Comparison of ENCODE assay signal across 10 mouse cellular contexts in the genomic region with DNA sequence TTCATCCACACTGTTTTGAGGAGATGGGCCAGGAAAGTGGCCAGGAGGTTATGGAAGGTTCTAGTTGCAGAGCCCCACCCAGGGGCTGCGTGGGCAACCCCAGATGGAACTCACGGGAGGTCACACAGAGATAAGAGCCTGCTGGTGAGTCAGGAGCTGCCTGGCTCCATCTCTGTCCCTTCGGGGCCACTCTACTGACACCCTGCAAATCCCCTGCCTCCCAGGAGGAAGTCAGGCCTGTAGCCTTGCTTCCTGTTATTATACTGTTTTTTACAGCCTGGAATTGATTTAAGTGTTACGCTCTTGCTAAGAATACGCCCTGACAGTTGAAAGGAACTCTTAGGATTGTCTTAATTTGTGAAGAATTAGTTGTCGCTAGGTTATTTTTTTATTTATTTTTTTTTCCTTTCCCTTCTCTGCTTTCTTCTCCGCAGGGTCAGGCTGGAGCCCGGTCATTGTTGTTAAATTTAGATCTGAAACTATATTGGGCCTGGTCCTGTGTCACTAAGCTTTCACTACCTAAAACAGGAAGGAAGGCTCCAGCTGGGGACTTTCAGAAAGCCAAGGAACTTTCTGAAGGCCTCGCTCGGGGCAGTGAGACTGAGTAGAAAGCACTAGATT.
DNase-seq lines count a peak whose midpoint lies in the region; ATAC-seq and TF ChIP-seq lines count a peak whose summit lies in the region.
"Had no signal": no experiment of that assay in that cellular context is flagged by ENCODE, and none has a peak within 500 bp of the region (broad histone marks: within the 10 kb centered on the region; RNA-seq: fewer than 3 reads in every experiment).

No protein-coding gene starts in this region.

- H3K9me3 ChIP-seq in embryonic facial prominence, embryonic 11.5 days (replicated peaks; ENCODE audit: control insufficient read depth, low read length), result no peaks in the 10 kb centered on the region
- H3K9me3 ChIP-seq in lung, embryonic 15.5 days, result no peaks in the 10 kb centered on the region
- H3K9me3 ChIP-seq: neural tube, embryonic 15.5 days had no signal

- H3K27ac ChIP-seq in embryonic facial prominence, embryonic 11.5 days (replicated peaks; ENCODE audit: low read depth, low read length), result no peak overlapping the region
- peak overlapping the region; percentile 76 for H3K27ac ChIP-seq in lung, embryonic 15.5 days
- H3K27ac ChIP-seq in cerebellum, adult 2 months (ENCODE audit: insufficient read depth, low read length), result no peak overlapping the region
- H3K27ac ChIP-seq: neural tube, embryonic 15.5 days had no signal

- intact Hi-C loops in heart, postnatal 36 days (cut with DNase I), result loop anchor here (1.0 to 5.0 kb wide), 3 partner anchors 91 to 614 kb away; no protein-coding TSS in a partner anchor

- WGBS in embryonic facial prominence, embryonic 11.5 days, result 25% methylated on average over 10 of the region's 10 CpGs
- WGBS in lung, embryonic 15.5 days, result 45% methylated on average over 10 of the region's 10 CpGs
- WGBS in cerebellum, adult 2 months, result 85% methylated on average over 10 of the region's 10 CpGs

- H3K4me3 ChIP-seq in embryonic facial prominence, embryonic 11.5 days (ENCODE audit: low read depth, low read length), result no peak overlapping the region
- H3K4me3 ChIP-seq in lung, embryonic 15.5 days, result no peak overlapping the region
- no peak overlapping the region for H3K4me3 ChIP-seq in cerebellum, adult 2 months (replicated peaks; ENCODE audit: insufficient read depth, low read depth, low read length)
- H3K4me3 ChIP-seq: neural tube, embryonic 15.5 days had no signal

- ATAC-seq in embryonic facial prominence, embryonic 11.5 days (replicated peaks; ENCODE audit: insufficient number of reproducible peaks, low FRiP score, low TSS enrichment, low read depth), result no peak
- ATAC-seq in lung, embryonic 15.5 days (ENCODE audit: borderline replicate concordance, extremely low read depth, low FRiP score, low TSS enrichment), result peak; percentile 41

- H3K4me2 ChIP-seq in embryonic facial prominence, embryonic 11.5 days (ENCODE audit: low read depth, low read length), result no peak overlapping the region
- no peak overlapping the region for H3K4me2 ChIP-seq in lung, embryonic 15.5 days
- H3K4me2 ChIP-seq: neural tube, embryonic 15.5 days had no signal

- H3K4me1 ChIP-seq in embryonic facial prominence, embryonic 11.5 days (ENCODE audit: control insufficient read depth, insufficient read depth, low read length), result no peaks in the 10 kb centered on the region; the same call in 1 of the 2 replicates
- H3K4me1 ChIP-seq in lung, embryonic 15.5 days, result peaks cover 7% of the 10 kb centered on the region; the same call in 1 of the 2 replicates
- peaks cover 3% of the 10 kb centered on the region; the same call in 1 of the 2 replicates for H3K4me1 ChIP-seq in cerebellum, adult 2 months (ENCODE audit: control insufficient read depth, insufficient read depth, low read length)

- no peak for TF ChIP-seq POLR2A in cerebellum, adult 2 months (IDR thresholded peaks at IDR 0.05; ENCODE audit: borderline replicate concordance, insufficient read depth, low read length)

- no peak overlapping the region for H3K9ac ChIP-seq in embryonic facial prominence, embryonic 11.5 days (replicated peaks; ENCODE audit: low read length)
- H3K9ac ChIP-seq in lung, embryonic 15.5 days, result 0 out of 2 replicates have a peak overlapping the region, but pooled peaks have one; percentile 9
- H3K9ac ChIP-seq: neural tube, embryonic 15.5 days had no signal

- no peaks in the 10 kb centered on the region for H3K27me3 ChIP-seq in embryonic facial prominence, embryonic 11.5 days (ENCODE audit: control insufficient read depth, insufficient read depth, low read length)
- H3K27me3 ChIP-seq in lung, embryonic 15.5 days, result no peaks in the 10 kb centered on the region
- H3K27me3 ChIP-seq in cerebellum, adult 2 months (ENCODE audit: control insufficient read depth, insufficient read depth, low read length), result no peaks in the 10 kb centered on the region

- no peaks in the 10 kb centered on the region for H3K36me3 ChIP-seq in embryonic facial prominence, embryonic 11.5 days (replicated peaks; ENCODE audit: control insufficient read depth, insufficient read depth, low read depth, low read length)
- H3K36me3 ChIP-seq in lung, embryonic 15.5 days, result no peaks in the 10 kb centered on the region
- H3K36me3 ChIP-seq: neural tube, embryonic 15.5 days had no signal

- DNase-seq in gastrocnemius, adult 18-20 months (ENCODE audit: low spot score), result peak; percentile 18
- no peak for DNase-seq in gastrocnemius, postnatal 10 days
- peak; percentile 50 for DNase-seq in embryonic facial prominence, embryonic 11.5 days (ENCODE audit: low spot score)
- peak; percentile 35 to 43 for DNase-seq in heart, postnatal 36 days
- DNase-seq in cerebellum, adult 2 months, result no peak
- DNase-seq in c-Kit-positive CD71-positive TER-119-positive erythroid progenitor cells, embryonic 14.5 days (ENCODE audit: low spot score), result no peak
- DNase-seq in frontal cortex, postnatal 36 days (ENCODE audit: low spot score in 2 of 2), result no peak
- DNase-seq: gastrocnemius, postnatal 36 days had no signal

- TF ChIP-seq CTCF in cerebellum, adult 2 months (IDR thresholded peaks at IDR 0.05; ENCODE audit: borderline replicate concordance, insufficient read depth, low read depth, low read length), result no peak

Comparison
In these comparisons a context has a peak if more than half of its experiments do, and no peak if none do; other contexts are left out.
1. DNase-seq: peak in gastrocnemius, adult 18-20 months (single experiment), embryonic facial prominence, embryonic 11.5 days (single experiment) and heart, postnatal 36 days (2 of 2); none in gastrocnemius, postnatal 10 days (single experiment), cerebellum, adult 2 months (0 of 2), c-Kit-positive CD71-positive TER-119-positive erythroid progenitor cells, embryonic 14.5 days (single experiment) and frontal cortex, postnatal 36 days (0 of 2).